Mouse (Mus musculus): Measurements from ENCODE around the gene Ltv1.

- no peak for TF ChIP-seq CTCF (IDR thresholded peaks at IDR 0.05; ENCODE audit: control insufficient read depth, insufficient read depth, insufficient read length)
- no peak for TF ChIP-seq FOSL1 (IDR thresholded peaks at IDR 0.05; ENCODE audit: insufficient read depth, low read length, poor library complexity, severe bottlenecking)
- no peak for TF ChIP-seq MAX (IDR thresholded peaks at IDR 0.05)
- no peak for TF ChIP-seq MYOG (IDR thresholded peaks at IDR 0.05; ENCODE audit: control insufficient read depth, extremely low read depth, insufficient read length)
- TF ChIP-seq MYOD1 (IDR thresholded peaks at IDR 0.05; ENCODE audit: control insufficient read depth, insufficient read length, low read depth), result no peak
- TF ChIP-seq USF1 (IDR thresholded peaks at IDR 0.05; ENCODE audit: low read depth), result no peak
Observed at GRCm38 (mm10) chr10:13168461-13168860, 24.5 kb downstream of the Ltv1 start.

All from C2C12 (cell line).